Mouse (Mus musculus) limb, embryonic 12.5 days (tissue): ENCODE results near the gene Coq3. TPM values are rescaled to one million over a fixed set of nuclear protein-coding genes. Genes with fewer than 3 reads are reported as not detected.

Experiments
- ATAC-seq: fragments of 200-750 bp; cut with Nextera tagmentation; 2 replicates; pipeline ENCODE4 v1.8.0; 2017; ENCODE audit warnings: low read depth, moderate TSS enrichment; ENCODE audit not compliant: insufficient number of reproducible peaks, insufficient read depth, low FRiP score, low TSS enrichment
- H3K27ac ChIP-seq: fragments of 300-500 bp; sonication (generic); 2 replicates; pipeline ENCODE4 v1.5.1; 2016; ENCODE audit warnings: mild to moderate bottlenecking, moderate library complexity
- H3K27me3 ChIP-seq: fragments of 300-500 bp; sonication (generic); 2 replicates; pipeline ENCODE4 v1.6.1; 2016; ENCODE audit warnings: mild to moderate bottlenecking, moderate library complexity
- H3K36me3 ChIP-seq: fragments of 300-500 bp; sonication (generic); 2 replicates; pipeline ENCODE4 v1.6.1; 2016; ENCODE audit warnings: mild to moderate bottlenecking, moderate library complexity
- H3K4me1 ChIP-seq: fragments of 300-500 bp; sonication (generic); replicated peaks from 2 replicates; pipeline ENCODE4 v1.6.1; 2016
- H3K4me2 ChIP-seq: fragments of 300-500 bp; sonication (generic); 2 replicates; pipeline ENCODE4 v1.6.1; 2016; ENCODE audit warnings: mild to moderate bottlenecking, moderate library complexity
- H3K4me3 ChIP-seq: fragments of 300-500 bp; sonication (generic); replicated peaks from 2 replicates; pipeline ENCODE4 v1.5.1; 2016; ENCODE audit warnings: mild to moderate bottlenecking
- H3K9ac ChIP-seq: fragments of 300-500 bp; sonication (generic); replicated peaks from 2 replicates; pipeline ENCODE4 v1.6.1; 2016; ENCODE audit warnings: mild to moderate bottlenecking, moderate library complexity
- H3K9me3 ChIP-seq: fragments of 300-500 bp; sonication (generic); 2 replicates; pipeline ENCODE4 v1.6.1; 2016; ENCODE audit warnings: mild to moderate bottlenecking, moderate library complexity
- WGBS: fragments of 180-500 bp; shearing (Covaris S2); methylation state at CpG from one replicate; pipeline ENCODE4 v1.1.7; 2016; 5-methylcytosine and 5-hydroxymethylcytosine counted together
- polyA plus RNA-seq: library from polyadenylated mRNA; unstranded; fragments of >200 nt; fragmentation: Nextera tagmentation; extraction: Ambion mirVana; gene quantifications from 2 replicates; pipeline ENCODE4 v1.2.1, GENCODE M21; 2016

Coq3 gene
- 12.3 and 14.0 TPM in 2 replicates for polyA plus RNA-seq

GRCm38 (mm10) chr4:21879565-21880220 is at the start of gene Coq3:
Gene Coq3, plus strand, starts transcription at chr4:21879673.
- Histone ChIP-seq H3K4me1 (no peaks in the 10 kb centered on the region), H3K4me2 (peak within 1 kb of the TSS; percentile 68), H3K9ac (peak within 1 kb of the TSS; percentile 79), H3K4me3 (peak within 1 kb of the TSS; percentile 72), H3K27ac (peak within 1 kb of the TSS; percentile 92), H3K36me3 (peaks cover 18% of the 10 kb centered on the region), H3K27me3 (no peaks in the 10 kb centered on the region), H3K9me3 (no peaks in the 10 kb centered on the region)
- peak; percentile 91 for ATAC-seq
- under 1% methylated on average over 51 of the region's 51 CpGs for WGBS

GRCm38 (mm10) chr4:21832844-21833243 is 46.6 kb upstream of the Coq3 start:
- peaks cover 40% of the 10 kb centered on the region for H3K36me3 ChIP-seq
- no peak overlapping the region for H3K27ac ChIP-seq
- H3K9me3 ChIP-seq: no peaks in the 10 kb centered on the region
- H3K27me3 ChIP-seq: no peaks in the 10 kb centered on the region
- H3K9ac ChIP-seq: no peak overlapping the region
- H3K4me3 ChIP-seq: no peak overlapping the region
- no peaks in the 10 kb centered on the region for H3K4me1 ChIP-seq
- ATAC-seq: no peak
- no peak overlapping the region for H3K4me2 ChIP-seq
- 95% methylated on average over 8 of the region's 8 CpGs for WGBS

GRCm38 (mm10) chr4:21847481-21848286 is 31.8 kb upstream of the Coq3 start, which contains the start of gene Pnisr:
Gene Pnisr, plus strand, starts transcription at chr4:21847583.
- H3K9ac ChIP-seq: peak within 1 kb of the TSS; percentile 92
- H3K36me3 ChIP-seq: no peaks in the 10 kb centered on the region
- no peaks in the 10 kb centered on the region for H3K27me3 ChIP-seq
- H3K9me3 ChIP-seq: no peaks in the 10 kb centered on the region
- H3K4me1 ChIP-seq: peaks cover 14% of the 10 kb centered on the region
- peak within 1 kb of the TSS; percentile 83 for H3K4me3 ChIP-seq
- peak; percentile 95 for ATAC-seq
- WGBS: under 1% methylated on average over 50 of the region's 50 CpGs
- peak within 1 kb of the TSS; percentile 97 for H3K27ac ChIP-seq
- peak within 1 kb of the TSS; percentile 55 for H3K4me2 ChIP-seq

DNA sequence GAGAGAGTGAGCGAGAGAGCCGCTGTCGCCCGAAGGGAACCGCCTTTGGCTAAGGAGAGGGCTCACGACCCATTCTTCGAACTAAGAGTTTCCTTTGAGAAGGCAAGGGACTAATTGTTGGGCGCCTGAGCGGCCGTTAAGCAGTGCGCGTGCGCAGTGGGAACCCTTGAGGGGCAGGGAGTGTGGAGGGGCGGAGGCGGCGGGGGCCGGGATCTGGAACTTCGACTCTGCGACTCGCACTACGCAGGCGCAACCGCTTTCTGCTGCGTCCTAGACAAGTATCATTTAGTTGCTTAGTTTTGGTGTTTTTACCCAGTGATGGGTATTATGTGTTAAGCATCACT is 31.2 kb upstream of the Coq3 start:
- ATAC-seq: peak; percentile 83
- WGBS: under 1% methylated on average over 24 of the region's 24 CpGs

GRCm38 (mm10) chr4:21857481-21857880 is 22.0 kb upstream of the Coq3 start:
- no peak overlapping the region for H3K4me3 ChIP-seq
- no peaks in the 10 kb centered on the region for H3K4me1 ChIP-seq
- ATAC-seq: no peak
- WGBS: 81% methylated on average over 1 of the region's 1 CpGs
- no peaks in the 10 kb centered on the region for H3K9me3 ChIP-seq
- H3K27ac ChIP-seq: no peak overlapping the region
- peaks cover 70% of the 10 kb centered on the region for H3K36me3 ChIP-seq
- no peak overlapping the region for H3K9ac ChIP-seq
- H3K27me3 ChIP-seq: no peaks in the 10 kb centered on the region
- H3K4me2 ChIP-seq: no peak overlapping the region

More for the DNA sequence above, 31.2 kb upstream of the Coq3 start:
- no peaks in the 10 kb centered on the region for H3K36me3 ChIP-seq
- peak overlapping the region; percentile 55 for H3K4me2 ChIP-seq
- H3K27me3 ChIP-seq: no peaks in the 10 kb centered on the region
- no peaks in the 10 kb centered on the region for H3K9me3 ChIP-seq
- peak overlapping the region; percentile 83 for H3K4me3 ChIP-seq
- H3K4me1 ChIP-seq: peaks cover 14% of the 10 kb centered on the region
- peak overlapping the region; percentile 92 for H3K9ac ChIP-seq
- H3K27ac ChIP-seq: peak overlapping the region; percentile 97

- Histone ChIP-seq H3K4me2 (no peak overlapping the region), H3K9ac (no peak overlapping the region), H3K27ac (no peak overlapping the region), H3K9me3 (no peaks in the 10 kb centered on the region), H3K4me3 (no peak overlapping the region), H3K27me3 (no peaks in the 10 kb centered on the region), H3K36me3 (peaks cover 86% of the 10 kb centered on the region), H3K4me1 (no peaks in the 10 kb centered on the region)
- ATAC-seq: no peak
- 92% methylated on average over 1 of the region's 1 CpGs for WGBS
Measured at GRCm38 (mm10) chr4:21865226-21865625, 14.2 kb upstream of the Coq3 start.

DNA sequence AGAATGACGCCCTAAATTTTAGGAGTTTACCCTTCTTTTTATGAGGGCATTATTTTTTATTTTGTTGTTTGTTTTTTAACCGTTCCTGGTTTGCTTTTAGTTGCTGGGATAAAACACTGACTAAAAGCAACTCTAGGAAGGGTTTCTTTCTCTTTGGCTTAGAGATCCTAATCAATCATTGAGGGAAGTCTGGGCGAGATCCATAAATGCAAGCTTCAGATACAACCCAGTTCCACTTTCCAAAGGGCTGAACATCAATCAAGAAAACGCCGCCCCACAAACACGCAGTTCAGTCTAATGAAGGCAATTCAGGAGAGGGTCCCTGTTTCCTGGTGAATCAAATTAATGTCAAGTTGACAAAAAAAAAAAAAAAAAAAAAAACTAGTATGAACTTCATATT is 697 bp upstream of the Coq3 start:
- Histone ChIP-seq H3K27ac (no peak overlapping the region), H3K4me2 (peak overlapping the region; percentile 68), H3K4me3 (peak overlapping the region; percentile 72), H3K27me3 (no peaks in the 10 kb centered on the region), H3K9ac (no peak overlapping the region), H3K36me3 (peaks cover 25% of the 10 kb centered on the region), H3K4me1 (no peaks in the 10 kb centered on the region), H3K9me3 (no peaks in the 10 kb centered on the region)
- no peak for ATAC-seq
- 17% methylated on average over 6 of the region's 6 CpGs for WGBS

- peaks cover 5% of the 10 kb centered on the region; the same call in 1 of the 2 replicates for H3K36me3 ChIP-seq
- H3K4me1 ChIP-seq: no peaks in the 10 kb centered on the region
- no peak for ATAC-seq
- H3K9me3 ChIP-seq: no peaks in the 10 kb centered on the region
- H3K27me3 ChIP-seq: no peaks in the 10 kb centered on the region
- no peak overlapping the region for H3K9ac ChIP-seq
- H3K4me2 ChIP-seq: no peak overlapping the region
- no peak overlapping the region for H3K27ac ChIP-seq
- 91% methylated on average over 6 of the region's 6 CpGs for WGBS
- no peak overlapping the region for H3K4me3 ChIP-seq
Measured at GRCm38 (mm10) chr4:21882806-21883205, 3.3 kb downstream of the Coq3 start.

GRCm38 (mm10) chr4:21885831-21886230 is 6.4 kb downstream of the Coq3 start:
- H3K4me3 ChIP-seq: no peak overlapping the region
- H3K36me3 ChIP-seq: peaks cover 5% of the 10 kb centered on the region; the same call in 1 of the 2 replicates
- no peak overlapping the region for H3K9ac ChIP-seq
- H3K4me2 ChIP-seq: no peak overlapping the region
- no peak overlapping the region for H3K27ac ChIP-seq
- no peaks in the 10 kb centered on the region for H3K27me3 ChIP-seq
- no peaks in the 10 kb centered on the region for H3K4me1 ChIP-seq
- 90% methylated on average over 8 of the region's 8 CpGs for WGBS
- no peaks in the 10 kb centered on the region for H3K9me3 ChIP-seq
- no peak for ATAC-seq

GRCm38 (mm10) chr4:21930971-21931771 is 51.7 kb downstream of the Coq3 start, which contains the start of gene Faxc:
Gene Faxc, plus strand, starts transcription at chr4:21931329.
- Histone ChIP-seq H3K9ac (peak within 1 kb of the TSS; percentile 97), H3K4me2 (peak within 1 kb of the TSS; percentile 73), H3K4me3 (peak within 1 kb of the TSS; percentile 76), H3K9me3 (no peaks in the 10 kb centered on the region), H3K27me3 (no peaks in the 10 kb centered on the region), H3K36me3 (0 out of 2 replicates have a peak, but pooled peaks cover 3% of the 10 kb centered on the region), H3K27ac (peak within 1 kb of the TSS; percentile 87), H3K4me1 (peaks cover 10% of the 10 kb centered on the region)
- WGBS: under 1% methylated on average over 78 of the region's 83 CpGs
- peak; percentile 89 for ATAC-seq
